Mouse (Mus musculus) heart, embryonic 16.5 days (tissue): ENCODE measurements around the gene Defb23. TPM values are rescaled to one million over a fixed set of nuclear protein-coding genes. Genes with fewer than 3 reads are reported as not detected.

Experiments used
- ATAC-seq: fragments of 200-750 bp; cut with Nextera tagmentation; replicated peaks from 2 replicates; pipeline ENCODE4 v1.8.0; 2017; ENCODE audit warnings: moderate number of reproducible peaks; ENCODE audit not compliant: insufficient read depth, low FRiP score; ENCODE audit errors: extremely low read depth
- H3K27ac ChIP-seq: fragments of 300-500 bp; sonication (generic); 2 replicates; pipeline ENCODE4 v1.5.1; 2014; ENCODE audit warnings: mild to moderate bottlenecking, low read length, control low read depth, moderate library complexity
- H3K27me3 ChIP-seq: fragments of 300-500 bp; sonication (generic); 2 replicates; pipeline ENCODE4 v1.6.1; 2014; ENCODE audit warnings: low read length, mixed read lengths; ENCODE audit not compliant: control insufficient read depth, insufficient read depth
- H3K36me3 ChIP-seq: fragments of 300-500 bp; sonication (generic); 2 replicates; pipeline ENCODE4 v1.6.1; 2014; ENCODE audit not compliant: control insufficient read depth, insufficient read depth
- H3K4me1 ChIP-seq: fragments of 300-500 bp; sonication (generic); 2 replicates; pipeline ENCODE4 v1.6.1; 2014; ENCODE audit warnings: low read length, mixed read lengths; ENCODE audit not compliant: control insufficient read depth, insufficient read depth
- H3K4me2 ChIP-seq: fragments of 300-500 bp; sonication (generic); 2 replicates; pipeline ENCODE4 v1.6.1; 2014; ENCODE audit warnings: low read depth, mild to moderate bottlenecking, control low read depth, low read length
- H3K4me3 ChIP-seq: fragments of 300-500 bp; sonication (generic); 2 replicates; pipeline ENCODE4 v1.5.1; 2014; ENCODE audit warnings: mild to moderate bottlenecking, control low read depth, low read length
- H3K9ac ChIP-seq: fragments of 300-500 bp; sonication (generic); 2 replicates; pipeline ENCODE4 v1.6.1; 2014; ENCODE audit warnings: low read length, control low read depth
- H3K9me3 ChIP-seq: fragments of 300-500 bp; sonication (generic); replicated peaks from 2 replicates; pipeline ENCODE4 v1.6.1; 2016; ENCODE audit warnings: low read length; ENCODE audit not compliant: control insufficient read depth
- WGBS: fragments of 180-500 bp; shearing (Covaris S2); extraction: QIAGEN DNeasy Blood & Tissue Kit; methylation state at CpG from one replicate; pipeline ENCODE4 v1.1.7; 2014; 5-methylcytosine and 5-hydroxymethylcytosine counted together
- polyA plus RNA-seq: library from polyadenylated mRNA; unstranded; fragments of >200 nt; fragmentation: Nextera tagmentation; extraction: Ambion mirVana; gene quantifications from 2 replicates; pipeline ENCODE4 v1.2.1, GENCODE M21; 2015

The Defb23 gene
- polyA plus RNA-seq, result not detected in 2 replicates

- no peaks in the 10 kb centered on the region for H3K4me1 ChIP-seq
- H3K27ac ChIP-seq, result no peak within 1 kb of the TSS
- no peaks in the 10 kb centered on the region for H3K36me3 ChIP-seq
- H3K9ac ChIP-seq, result no peak within 1 kb of the TSS
- no peak within 1 kb of the TSS for H3K4me2 ChIP-seq
- 0 out of 2 replicates have a peak, but pooled peaks cover 3% of the 10 kb centered on the region for H3K9me3 ChIP-seq
- no peak within 1 kb of the TSS for H3K4me3 ChIP-seq
- H3K27me3 ChIP-seq, result no peaks in the 10 kb centered on the region
- WGBS, result 80% methylated on average over 3 of the region's 3 CpGs
- no peak for ATAC-seq
These were observed at the start of gene Defb23 for GRCm38 (mm10) chr2:152464570-152465150. Gene Defb23, minus strand, starts transcription at chr2:152464620.

DNA sequence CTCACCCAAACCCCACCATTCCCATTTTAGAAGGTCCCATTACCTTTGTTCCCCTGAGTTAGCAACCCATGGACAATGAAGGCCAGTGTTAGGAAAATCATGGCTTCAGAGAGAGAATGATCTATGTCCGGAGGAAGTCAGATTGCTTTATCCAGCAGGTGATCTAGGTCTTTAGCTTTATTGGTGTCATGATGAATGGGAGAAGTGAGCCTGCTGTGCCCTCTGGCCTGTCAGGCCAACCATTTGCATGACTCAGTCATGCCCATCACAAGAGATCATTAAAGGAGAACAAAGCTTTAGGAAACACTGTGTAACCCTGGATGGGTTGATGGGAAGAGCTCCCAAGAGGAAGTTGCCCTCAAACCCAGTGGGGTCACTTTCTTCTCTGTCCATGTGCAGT lies 47.2 kb upstream of the Defb23 start, which contains the start of gene Defb26:
Defb26 (minus strand) TSS at position 101 of the 400 bp plus-strand sequence.
- Histone ChIP-seq H3K4me2 (no peak within 1 kb of the TSS), H3K4me1 (no peaks in the 10 kb centered on the region), H3K36me3 (no peaks in the 10 kb centered on the region), H3K4me3 (no peak within 1 kb of the TSS), H3K9me3 (no peaks in the 10 kb centered on the region), H3K27me3 (no peaks in the 10 kb centered on the region), H3K9ac (no peak within 1 kb of the TSS), H3K27ac (no peak within 1 kb of the TSS)
- WGBS, result 91% methylated on average over 1 of the region's 1 CpGs
- ATAC-seq, result no peak

DNA sequence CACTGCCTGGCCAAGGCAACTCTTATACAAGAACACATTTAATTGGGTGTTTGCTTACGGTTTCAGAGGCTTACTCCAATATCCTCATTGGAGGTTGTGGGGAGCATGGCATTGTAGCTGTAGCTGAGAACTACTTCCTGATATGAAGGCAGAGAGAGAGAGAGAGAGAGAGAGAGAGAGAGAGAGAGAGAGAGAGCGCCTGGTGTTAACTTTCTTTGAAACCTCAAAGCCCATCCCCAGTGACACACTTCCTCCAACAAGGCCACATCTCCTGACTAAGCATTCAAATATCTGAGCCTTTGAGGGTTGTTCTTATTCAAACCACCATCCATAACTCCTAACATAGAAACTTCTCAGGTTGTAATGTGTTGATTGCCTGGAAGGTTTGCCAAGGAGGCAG lies 39.5 kb upstream of the Defb23 start:
- Histone ChIP-seq H3K4me2 (no peak overlapping the region), H3K4me1 (peaks cover 6% of the 10 kb centered on the region), H3K9me3 (no peaks in the 10 kb centered on the region), H3K4me3 (no peak overlapping the region), H3K36me3 (no peaks in the 10 kb centered on the region), H3K27me3 (no peaks in the 10 kb centered on the region), H3K9ac (no peak overlapping the region), H3K27ac (no peak overlapping the region)
- no peak for ATAC-seq
- WGBS, result 69% methylated on average over 2 of the region's 2 CpGs

DNA sequence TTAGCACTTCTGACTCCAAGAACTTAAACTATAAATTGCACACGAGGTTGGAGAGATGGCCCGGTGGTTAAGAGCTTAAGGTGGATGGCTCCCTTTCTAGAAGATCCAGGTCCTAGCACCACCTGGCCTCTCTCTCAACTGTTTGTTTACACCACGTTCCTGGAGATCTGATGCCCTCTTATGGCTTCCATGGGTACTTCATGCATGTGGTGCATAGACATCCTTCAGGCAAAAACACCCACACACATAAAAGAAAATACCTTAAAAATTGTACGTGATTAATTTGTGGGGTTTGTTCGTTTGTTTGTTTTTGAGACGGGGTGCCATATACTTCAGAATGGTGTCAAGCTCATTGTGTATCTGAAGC lies 36.4 kb upstream of the Defb23 start:
- Histone ChIP-seq H3K27me3 (no peaks in the 10 kb centered on the region), H3K4me3 (no peak overlapping the region), H3K27ac (no peak overlapping the region), H3K4me2 (no peak overlapping the region), H3K9me3 (no peaks in the 10 kb centered on the region), H3K36me3 (no peaks in the 10 kb centered on the region), H3K4me1 (peaks cover 6% of the 10 kb centered on the region), H3K9ac (no peak overlapping the region)
- 73% methylated on average over 6 of the region's 6 CpGs for WGBS
- ATAC-seq, result no peak

DNA sequence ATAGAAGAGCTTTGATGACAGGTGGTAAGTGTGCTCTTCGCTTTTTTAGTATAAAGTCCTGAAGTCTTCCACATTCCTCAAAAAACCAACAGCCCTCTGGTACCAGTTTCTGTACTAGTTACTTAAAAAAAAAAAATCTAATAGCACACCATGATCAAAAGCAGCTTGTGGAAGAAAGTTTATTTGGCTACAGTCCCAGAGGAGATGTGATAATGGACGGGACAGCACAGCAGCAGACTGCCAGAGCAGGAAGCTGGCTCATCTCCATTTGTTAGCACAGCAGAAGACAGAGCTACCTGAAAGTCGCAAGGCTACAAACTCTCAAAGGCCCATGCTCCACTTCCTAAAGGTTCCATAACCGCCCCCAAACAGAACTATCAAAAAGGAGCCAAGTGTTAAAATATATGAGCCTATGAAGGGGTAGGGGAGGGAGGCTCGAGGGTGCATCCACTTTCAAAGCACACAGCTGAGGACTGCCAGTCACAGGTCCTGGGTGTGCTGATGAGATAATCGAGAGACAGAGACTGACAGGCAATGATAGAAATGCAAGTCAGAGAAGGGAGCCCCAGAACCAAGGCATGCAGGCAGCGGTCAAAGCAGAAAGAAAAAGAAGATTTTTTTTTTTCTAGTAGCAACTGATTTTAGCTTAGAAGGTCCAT lies 35.9 kb upstream of the Defb23 start:
- no peaks in the 10 kb centered on the region for H3K9me3 ChIP-seq
- WGBS, result 49% methylated on average over 7 of the region's 7 CpGs
- ATAC-seq, result no peak

GRCm38 (mm10) chr2:152498020-152498419 lies 33.6 kb upstream of the Defb23 start:
- H3K4me3 ChIP-seq, result no peak overlapping the region
- H3K9ac ChIP-seq, result no peak overlapping the region
- no peak overlapping the region for H3K27ac ChIP-seq
- no peak overlapping the region for H3K4me2 ChIP-seq
- H3K4me1 ChIP-seq, result peaks cover 6% of the 10 kb centered on the region
- no peaks in the 10 kb centered on the region for H3K9me3 ChIP-seq
- H3K36me3 ChIP-seq, result no peaks in the 10 kb centered on the region
- no peaks in the 10 kb centered on the region for H3K27me3 ChIP-seq
- no peak for ATAC-seq
- WGBS, result 62% methylated on average over 6 of the region's 6 CpGs

More for the DNA sequence above, 35.9 kb upstream of the Defb23 start:
- Histone ChIP-seq H3K36me3 (no peaks in the 10 kb centered on the region), H3K4me2 (no peak overlapping the region), H3K4me1 (peaks cover 6% of the 10 kb centered on the region), H3K9ac (no peak overlapping the region), H3K4me3 (no peak overlapping the region), H3K27me3 (no peaks in the 10 kb centered on the region), H3K27ac (no peak overlapping the region)

GRCm38 (mm10) chr2:152493151-152493550 lies 28.7 kb upstream of the Defb23 start:
- H3K27ac ChIP-seq, result no peak overlapping the region
- no peaks in the 10 kb centered on the region for H3K36me3 ChIP-seq
- no peaks in the 10 kb centered on the region for H3K9me3 ChIP-seq
- H3K27me3 ChIP-seq, result no peaks in the 10 kb centered on the region
- no peak overlapping the region for H3K4me3 ChIP-seq
- no peak overlapping the region for H3K9ac ChIP-seq
- no peaks in the 10 kb centered on the region for H3K4me1 ChIP-seq
- WGBS, result 67% methylated on average over 6 of the region's 6 CpGs
- H3K4me2 ChIP-seq, result no peak overlapping the region
- ATAC-seq, result no peak

GRCm38 (mm10) chr2:152490038-152490437 lies 25.6 kb upstream of the Defb23 start, which contains the start of gene Defb22:
Gene Defb22, minus strand, starts transcription at chr2:152490138.
- H3K27me3 ChIP-seq, result no peaks in the 10 kb centered on the region
- ATAC-seq, result no peak
- no peak within 1 kb of the TSS for H3K27ac ChIP-seq
- H3K4me3 ChIP-seq, result no peak within 1 kb of the TSS
- H3K9me3 ChIP-seq, result peaks cover 3% of the 10 kb centered on the region; the same call in 1 of the 2 replicates
- H3K36me3 ChIP-seq, result no peaks in the 10 kb centered on the region
- H3K9ac ChIP-seq, result no peak within 1 kb of the TSS
- H3K4me1 ChIP-seq, result no peaks in the 10 kb centered on the region
- no peak within 1 kb of the TSS for H3K4me2 ChIP-seq

DNA sequence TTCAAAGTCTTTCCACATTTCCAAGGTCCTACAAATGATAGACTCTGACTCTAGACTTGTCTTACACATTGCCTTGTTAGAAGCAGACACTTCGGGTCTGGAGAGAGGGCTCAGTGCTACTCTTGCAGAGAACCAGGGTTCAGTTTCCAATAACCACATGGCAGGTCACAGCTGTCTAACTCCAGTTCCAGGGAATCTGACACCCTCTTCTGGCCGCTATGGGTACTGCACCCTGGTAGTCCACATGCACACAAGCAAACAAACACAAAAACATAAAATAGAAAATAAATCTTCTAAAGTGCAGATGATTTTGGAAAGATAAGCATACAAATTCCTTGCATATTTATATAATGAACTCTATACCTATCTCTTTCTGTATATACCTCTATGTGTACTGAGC lies 22.6 kb upstream of the Defb23 start:
- H3K9me3 ChIP-seq, result peaks cover 3% of the 10 kb centered on the region; the same call in 1 of the 2 replicates
- H3K4me3 ChIP-seq, result no peak overlapping the region
- H3K9ac ChIP-seq, result no peak overlapping the region
- H3K36me3 ChIP-seq, result no peaks in the 10 kb centered on the region
- H3K4me2 ChIP-seq, result no peak overlapping the region
- WGBS, result 64% methylated on average over 2 of the region's 2 CpGs
- ATAC-seq, result no peak
- H3K4me1 ChIP-seq, result no peaks in the 10 kb centered on the region
- no peaks in the 10 kb centered on the region for H3K27me3 ChIP-seq
- H3K27ac ChIP-seq, result no peak overlapping the region
